Mouse (Mus musculus): ENCODE measurements around the gene Trpt1. TPM values are rescaled to one million over a fixed set of nuclear protein-coding genes. Genes with fewer than 3 reads are reported as not detected.

Gene Trpt1
- polyA plus RNA-seq, 1 experiment: 19.3 TPM

GRCm38 (mm10) chr19:6975537-6976521 is 20.1 kb upstream of the Trpt1 start, which contains the start of gene Plcb3:
Plcb3 (minus strand) TSS chr19:6976470.
- Histone ChIP-seq H3K4me1 (ENCODE audit: control insufficient read depth, insufficient read depth, low read length) (peaks cover 15% of the 10 kb centered on the region; the same call in 1 of the 2 replicates), H3K27ac (ENCODE audit: insufficient read depth, low read depth, low read length) (peak within 1 kb of the TSS; percentile 77)
- WGBS: 1% methylated on average over 16 of the region's 16 CpGs

GRCm38 (mm10) chr19:6977759-6978638 is 17.9 kb upstream of the Trpt1 start:
- no peaks in the 10 kb centered on the region for H3K36me3 ChIP-seq (ENCODE audit: control insufficient read depth, insufficient read depth, low read length)
- H3K4me1 ChIP-seq (ENCODE audit: control insufficient read depth, insufficient read depth, low read length): peaks cover 18% of the 10 kb centered on the region; the same call in 1 of the 2 replicates
- H3K4me3 ChIP-seq (ENCODE audit: insufficient read depth, low read depth, low read length): no peak overlapping the region
- no peak overlapping the region for H3K27ac ChIP-seq (ENCODE audit: insufficient read depth, low read depth, low read length)
- no peak for TF ChIP-seq CTCF (conservative IDR thresholded peaks at IDR 0.05; ENCODE audit: insufficient read depth, insufficient read length, low read depth, low read length)
- no peak for TF ChIP-seq POLR2A (IDR thresholded peaks at IDR 0.05; ENCODE audit: low read depth, low read length)
- H3K27me3 ChIP-seq (replicated peaks; ENCODE audit: control insufficient read depth, insufficient read depth, low read length): no peaks in the 10 kb centered on the region
- no peak for DNase-seq
- 89% methylated on average over 13 of the region's 13 CpGs for WGBS

More at GRCm38 (mm10) chr19:6975537-6976521, 20.1 kb upstream of the Trpt1 start, which contains the start of gene Plcb3:
- Histone ChIP-seq H3K27me3 (replicated peaks; ENCODE audit: control insufficient read depth, insufficient read depth, low read length) (no peaks in the 10 kb centered on the region), H3K36me3 (ENCODE audit: control insufficient read depth, insufficient read depth, low read length) (no peaks in the 10 kb centered on the region), H3K4me3 (ENCODE audit: insufficient read depth, low read depth, low read length) (peak within 1 kb of the TSS; percentile 84)
- DNase-seq: peak; percentile 54
- TF ChIP-seq CTCF (conservative IDR thresholded peaks at IDR 0.05; ENCODE audit: insufficient read depth, insufficient read length, low read depth, low read length) (0 out of 2 replicates have a peak, but pooled peaks have one; percentile 16), POLR2A (IDR thresholded peaks at IDR 0.05; ENCODE audit: low read depth, low read length) (no peak)

- DNase-seq: no peak
Measured at GRCm38 (mm10) chr19:6978639-6978974, 17.3 kb upstream of the Trpt1 start.

GRCm38 (mm10) chr19:6979001-6979479 is 16.9 kb upstream of the Trpt1 start:
- Histone ChIP-seq H3K27ac (ENCODE audit: insufficient read depth, low read depth, low read length) (peak overlapping the region; percentile 12; the same call in 1 of the 2 replicates), H3K4me3 (ENCODE audit: insufficient read depth, low read depth, low read length) (peak overlapping the region; percentile 71), H3K36me3 (ENCODE audit: control insufficient read depth, insufficient read depth, low read length) (no peaks in the 10 kb centered on the region), H3K27me3 (replicated peaks; ENCODE audit: control insufficient read depth, insufficient read depth, low read length) (no peaks in the 10 kb centered on the region), H3K4me1 (ENCODE audit: control insufficient read depth, insufficient read depth, low read length) (peaks cover 18% of the 10 kb centered on the region; the same call in 1 of the 2 replicates)
- DNase-seq: peak; percentile 38
- TF ChIP-seq POLR2A (IDR thresholded peaks at IDR 0.05; ENCODE audit: low read depth, low read length): no peak
- TF ChIP-seq CTCF (conservative IDR thresholded peaks at IDR 0.05; ENCODE audit: insufficient read depth, insufficient read length, low read depth, low read length): no peak
- 15% methylated on average over 11 of the region's 11 CpGs for WGBS

More at GRCm38 (mm10) chr19:6978639-6978974, 17.3 kb upstream of the Trpt1 start:
- no peaks in the 10 kb centered on the region for H3K27me3 ChIP-seq (replicated peaks; ENCODE audit: control insufficient read depth, insufficient read depth, low read length)
- WGBS: 45% methylated on average over 3 of the region's 3 CpGs
- TF ChIP-seq CTCF (conservative IDR thresholded peaks at IDR 0.05; ENCODE audit: insufficient read depth, insufficient read length, low read depth, low read length) (no peak), POLR2A (IDR thresholded peaks at IDR 0.05; ENCODE audit: low read depth, low read length) (no peak)
- no peak overlapping the region for H3K27ac ChIP-seq (ENCODE audit: insufficient read depth, low read depth, low read length)
- H3K4me1 ChIP-seq (ENCODE audit: control insufficient read depth, insufficient read depth, low read length): peaks cover 18% of the 10 kb centered on the region; the same call in 1 of the 2 replicates
- no peaks in the 10 kb centered on the region for H3K36me3 ChIP-seq (ENCODE audit: control insufficient read depth, insufficient read depth, low read length)
- no peak overlapping the region for H3K4me3 ChIP-seq (ENCODE audit: insufficient read depth, low read depth, low read length)

GRCm38 (mm10) chr19:6979486-6980380 is 16.2 kb upstream of the Trpt1 start:
- Histone ChIP-seq H3K36me3 (ENCODE audit: control insufficient read depth, insufficient read depth, low read length) (no peaks in the 10 kb centered on the region), H3K4me1 (ENCODE audit: control insufficient read depth, insufficient read depth, low read length) (peaks cover 18% of the 10 kb centered on the region; the same call in 1 of the 2 replicates), H3K27me3 (replicated peaks; ENCODE audit: control insufficient read depth, insufficient read depth, low read length) (no peaks in the 10 kb centered on the region), H3K27ac (ENCODE audit: insufficient read depth, low read depth, low read length) (peak overlapping the region; percentile 87), H3K4me3 (ENCODE audit: insufficient read depth, low read depth, low read length) (peak overlapping the region; percentile 71)
- no peak for TF ChIP-seq POLR2A (IDR thresholded peaks at IDR 0.05; ENCODE audit: low read depth, low read length)
- peak; percentile 55 for TF ChIP-seq CTCF (conservative IDR thresholded peaks at IDR 0.05; ENCODE audit: insufficient read depth, insufficient read length, low read depth, low read length)
- WGBS: under 1% methylated on average over 59 of the region's 59 CpGs
- peak; percentile 100 for DNase-seq
